Mouse (Mus musculus) liver, embryonic 11.5 days (tissue): ENCODE results near the gene Upf1. TPM values are rescaled to one million over a fixed set of nuclear protein-coding genes. Genes with fewer than 3 reads are reported as not detected.

Experiments
- ATAC-seq: fragments of 200-750 bp; cut with Nextera tagmentation; replicated peaks from 2 replicates; pipeline ENCODE4 v1.8.0; 2017; ENCODE audit warnings: moderate number of reproducible peaks, mild to moderate bottlenecking, moderate TSS enrichment, moderate library complexity; ENCODE audit not compliant: low FRiP score
- DNase-seq: peaks from one replicate; pipeline ENCODE4 v3.0.0-alpha.2; 2017; ENCODE audit warnings: low spot score
- H3K27ac ChIP-seq: fragments of 300-500 bp; sonication (generic); 2 replicates; pipeline ENCODE4 v1.5.1; 2014; ENCODE audit warnings: mild to moderate bottlenecking, low read depth, low read length, control low read depth
- H3K27me3 ChIP-seq: fragments of 300-500 bp; sonication (generic); replicated peaks from 2 replicates; pipeline ENCODE4 v1.6.1; 2014; ENCODE audit warnings: low read length, mixed read lengths; ENCODE audit not compliant: control insufficient read depth, insufficient read depth
- H3K36me3 ChIP-seq: fragments of 300-500 bp; sonication (generic); 2 replicates; pipeline ENCODE4 v1.6.1; 2014; ENCODE audit warnings: mild to moderate bottlenecking, low read length, moderate library complexity, mixed read lengths; ENCODE audit not compliant: control insufficient read depth, insufficient read depth
- H3K4me1 ChIP-seq: fragments of 300-500 bp; sonication (generic); replicated peaks from 2 replicates; pipeline ENCODE4 v1.6.1; 2014; ENCODE audit warnings: low read length, mixed read lengths; ENCODE audit not compliant: control insufficient read depth, insufficient read depth
- H3K4me2 ChIP-seq: fragments of 300-500 bp; sonication (generic); 2 replicates; pipeline ENCODE4 v1.6.1; 2014; ENCODE audit warnings: mild to moderate bottlenecking, control low read depth, moderate library complexity
- H3K4me3 ChIP-seq: fragments of 300-500 bp; sonication (generic); 2 replicates; pipeline ENCODE4 v1.5.1; 2014; ENCODE audit warnings: low read depth, low read length, control low read depth
- H3K9ac ChIP-seq: fragments of 300-500 bp; sonication (generic); 2 replicates; pipeline ENCODE4 v1.6.1; 2014; ENCODE audit warnings: low read depth, low read length, control low read depth
- H3K9me3 ChIP-seq: fragments of 300-500 bp; sonication (generic); 2 replicates; pipeline ENCODE4 v1.6.1; 2016; ENCODE audit warnings: low read length, inconsistent platforms, mixed read lengths; ENCODE audit not compliant: control insufficient read depth
- WGBS: fragments of 180-500 bp; shearing (Covaris S2); extraction: QIAGEN DNeasy Blood & Tissue Kit; methylation state at CpG from one replicate; pipeline ENCODE4 v1.1.7; 2014; 5-methylcytosine and 5-hydroxymethylcytosine counted together
- polyA plus RNA-seq: library from polyadenylated mRNA; unstranded; fragments of >200 nt; fragmentation: Nextera tagmentation; extraction: Ambion mirVana; gene quantifications from 2 replicates; pipeline ENCODE4 v1.2.1, GENCODE M21; 2014

Gene Upf1
- polyA plus RNA-seq, 1 experiment from 2014 or later: 23.7 TPM

DNA sequence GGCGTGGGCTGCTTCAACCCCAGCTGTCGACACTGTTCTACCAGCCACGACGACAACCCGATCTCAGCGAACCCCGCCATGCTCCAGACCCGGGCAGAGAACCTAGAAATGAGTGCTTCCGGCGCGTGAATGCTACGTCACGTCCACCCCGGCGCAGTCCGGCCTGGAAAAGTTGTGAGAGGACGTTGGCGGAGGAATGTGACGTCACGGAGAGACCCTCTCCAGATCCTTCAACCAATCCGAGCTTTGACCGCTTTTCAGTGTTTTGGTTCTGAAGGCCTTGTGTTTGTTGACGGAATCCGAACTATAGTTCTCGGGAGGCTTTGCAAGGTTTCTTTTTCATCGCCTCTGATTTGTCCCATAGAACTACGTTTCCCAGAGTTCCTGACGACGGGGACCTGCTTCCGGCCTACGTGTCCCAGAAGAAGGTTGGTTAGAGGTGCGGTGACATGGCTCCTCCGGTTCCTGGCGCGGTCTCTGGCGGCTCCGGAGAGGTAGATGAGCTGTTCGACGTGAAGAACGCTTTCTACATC is 50.7 kb downstream of the Upf1 start, which contains the start of the genes Ddx49 and Cope:
Ddx49 (minus strand) TSS at position 132 of the 533 bp plus-strand sequence.
Cope (plus strand) TSS at position 161 of the 533 bp plus-strand sequence.
- Histone ChIP-seq H3K4me2 (peak within 1 kb of the TSS; percentile 93), H3K9me3 (no peaks in the 10 kb centered on the region), H3K36me3 (peaks cover 24% of the 10 kb centered on the region), H3K4me3 (peak within 1 kb of the TSS; percentile 93), H3K27me3 (no peaks in the 10 kb centered on the region), H3K9ac (peak within 1 kb of the TSS; percentile 90), H3K27ac (peak within 1 kb of the TSS; percentile 51), H3K4me1 (peaks cover 11% of the 10 kb centered on the region)
- peak; percentile 94 for DNase-seq
- ATAC-seq: peak; percentile 89
- under 1% methylated on average over 40 of the region's 40 CpGs for WGBS

DNA sequence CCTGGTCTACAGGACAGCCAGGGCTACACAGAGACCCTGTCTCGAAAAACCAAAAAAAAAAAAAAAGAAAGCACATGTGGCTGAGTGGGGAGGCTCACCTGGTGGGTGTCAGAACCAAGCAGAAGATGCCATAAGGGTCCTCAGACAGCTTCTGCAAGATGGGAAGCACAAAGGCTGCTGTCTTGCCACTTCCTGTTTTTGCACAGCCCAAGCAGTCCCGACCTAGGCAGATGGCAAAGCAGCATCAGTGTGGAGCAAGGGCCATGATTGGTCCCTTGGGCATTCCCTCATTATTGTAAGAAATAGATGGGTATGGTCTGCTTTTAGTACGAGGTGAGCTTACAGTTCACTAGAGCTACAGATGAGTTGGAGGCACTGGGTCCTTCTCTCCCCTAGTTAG is 52.2 kb downstream of the Upf1 start:
- no peak overlapping the region for H3K27ac ChIP-seq
- no peaks in the 10 kb centered on the region for H3K9me3 ChIP-seq
- WGBS: 70% methylated on average over 3 of the region's 3 CpGs
- ATAC-seq: no peak
- peak overlapping the region; percentile 93; the same call in 1 of the 2 replicates for H3K4me3 ChIP-seq
- peaks cover 23% of the 10 kb centered on the region for H3K36me3 ChIP-seq
- peak overlapping the region; percentile 93 for H3K4me2 ChIP-seq
- no peak for DNase-seq
- H3K9ac ChIP-seq: no peak overlapping the region
- H3K4me1 ChIP-seq: peaks cover 11% of the 10 kb centered on the region
- H3K27me3 ChIP-seq: no peaks in the 10 kb centered on the region

DNA sequence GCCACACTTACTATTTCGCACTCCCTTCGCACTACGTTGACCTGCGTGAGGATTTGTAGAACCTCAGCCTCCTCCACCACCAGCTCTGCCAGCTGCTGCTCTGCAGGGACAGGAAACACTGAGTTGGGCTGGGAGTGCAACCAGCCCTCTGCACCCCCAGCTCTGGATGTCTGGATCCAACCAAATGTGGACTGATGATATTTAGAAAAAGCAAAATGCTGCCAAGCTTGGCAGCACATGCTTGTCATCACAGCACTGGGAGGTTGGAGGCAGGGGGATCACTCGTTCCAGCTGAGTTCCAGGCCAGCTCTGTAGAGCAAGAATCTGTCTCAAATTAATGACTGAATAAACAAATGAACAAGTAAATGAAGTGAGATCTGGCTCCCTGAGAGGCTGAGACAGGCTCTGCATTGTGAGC is 59.1 kb downstream of the Upf1 start:
- H3K27me3 ChIP-seq: no peaks in the 10 kb centered on the region
- no peak overlapping the region for H3K9ac ChIP-seq
- no peak overlapping the region for H3K27ac ChIP-seq
- no peak overlapping the region for H3K4me2 ChIP-seq
- no peaks in the 10 kb centered on the region for H3K9me3 ChIP-seq
- H3K36me3 ChIP-seq: peaks cover 65% of the 10 kb centered on the region
- no peak for DNase-seq
- no peaks in the 10 kb centered on the region for H3K4me1 ChIP-seq
- H3K4me3 ChIP-seq: no peak overlapping the region
- no peak for ATAC-seq
- 79% methylated on average over 5 of the region's 5 CpGs for whole genome bisulfite sequencing

DNA sequence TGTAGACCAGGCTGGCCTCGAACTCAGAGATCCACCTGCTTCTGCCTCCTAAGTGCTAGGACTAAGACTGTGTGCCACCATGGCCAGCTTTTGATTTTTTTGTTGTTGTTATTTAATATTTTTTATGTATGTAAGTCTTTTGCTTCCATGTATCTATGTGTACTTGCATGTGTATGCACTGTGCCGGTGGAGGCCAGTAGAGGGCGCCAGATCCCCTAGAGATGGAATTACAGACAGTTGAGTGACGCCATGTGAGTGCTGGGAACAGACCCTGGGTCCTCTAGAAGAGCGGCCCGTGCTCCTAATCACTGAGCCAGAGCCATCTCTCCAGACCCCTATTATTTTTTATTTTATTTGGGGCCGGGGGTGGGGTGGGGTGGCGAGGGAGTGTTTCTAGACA is 66.3 kb downstream of the Upf1 start:
- Histone ChIP-seq H3K4me3 (no peak overlapping the region), H3K9me3 (no peaks in the 10 kb centered on the region), H3K9ac (no peak overlapping the region), H3K4me2 (no peak overlapping the region), H3K27ac (no peak overlapping the region), H3K36me3 (peaks cover 45% of the 10 kb centered on the region), H3K27me3 (no peaks in the 10 kb centered on the region), H3K4me1 (peaks cover 5% of the 10 kb centered on the region)
- 81% methylated on average over 8 of the region's 8 CpGs for WGBS
- ATAC-seq (no peak), DNase-seq (no peak)

DNA sequence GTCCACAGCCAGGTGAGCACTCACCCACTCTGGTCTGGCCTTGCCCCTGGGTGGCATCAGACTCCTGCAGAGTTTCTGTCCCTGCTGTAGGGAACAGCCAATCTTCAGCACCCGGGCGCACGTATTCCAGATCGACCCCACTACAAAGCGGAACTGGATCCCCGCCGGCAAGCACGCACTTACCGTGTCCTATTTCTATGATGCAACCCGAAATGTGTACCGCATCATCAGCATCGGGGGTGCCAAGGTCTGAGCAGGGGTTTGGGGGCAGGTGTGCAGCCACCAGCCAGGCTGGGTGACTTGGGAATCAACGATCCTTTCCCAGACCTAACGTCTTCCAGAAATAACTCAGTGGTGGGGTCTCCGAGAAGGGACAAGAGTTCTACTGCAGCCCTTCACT is 67.8 kb downstream of the Upf1 start:
- Histone ChIP-seq H3K27me3 (no peaks in the 10 kb centered on the region), H3K27ac (no peak overlapping the region), H3K9me3 (no peaks in the 10 kb centered on the region), H3K4me2 (no peak overlapping the region), H3K36me3 (peaks cover 34% of the 10 kb centered on the region), H3K4me3 (no peak overlapping the region), H3K4me1 (peaks cover 17% of the 10 kb centered on the region), H3K9ac (no peak overlapping the region)
- WGBS: 93% methylated on average over 15 of the region's 15 CpGs
- ATAC-seq: no peak
- DNase-seq: no peak

DNA sequence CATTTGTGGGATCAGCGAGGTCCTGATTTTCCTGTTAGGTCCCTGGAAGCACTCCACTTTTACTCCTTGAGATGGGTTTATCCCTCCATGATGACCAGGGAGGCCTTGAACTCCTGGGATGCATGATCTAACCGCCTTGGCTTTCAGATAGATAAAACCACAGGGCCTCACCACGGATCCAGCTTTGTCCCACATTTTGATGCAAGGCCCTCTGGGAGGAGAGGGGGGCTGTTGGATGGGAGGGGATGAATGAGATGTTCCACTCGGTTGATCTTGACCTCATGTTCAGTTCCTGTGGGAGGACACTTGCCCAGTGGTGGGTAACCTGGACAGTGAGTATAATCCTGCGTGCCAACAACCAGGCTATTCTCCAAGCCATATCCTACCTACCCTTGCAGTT is 68.7 kb downstream of the Upf1 start:
- Histone ChIP-seq H3K4me2 (no peak overlapping the region), H3K27me3 (no peaks in the 10 kb centered on the region), H3K9me3 (no peaks in the 10 kb centered on the region), H3K36me3 (peaks cover 29% of the 10 kb centered on the region), H3K4me1 (peaks cover 18% of the 10 kb centered on the region), H3K27ac (no peak overlapping the region), H3K4me3 (no peak overlapping the region; the same call in 1 of the 2 replicates), H3K9ac (no peak overlapping the region)
- ATAC-seq (no peak), DNase-seq (no peak)
- 68% methylated on average over 5 of the region's 5 CpGs for WGBS

DNA sequence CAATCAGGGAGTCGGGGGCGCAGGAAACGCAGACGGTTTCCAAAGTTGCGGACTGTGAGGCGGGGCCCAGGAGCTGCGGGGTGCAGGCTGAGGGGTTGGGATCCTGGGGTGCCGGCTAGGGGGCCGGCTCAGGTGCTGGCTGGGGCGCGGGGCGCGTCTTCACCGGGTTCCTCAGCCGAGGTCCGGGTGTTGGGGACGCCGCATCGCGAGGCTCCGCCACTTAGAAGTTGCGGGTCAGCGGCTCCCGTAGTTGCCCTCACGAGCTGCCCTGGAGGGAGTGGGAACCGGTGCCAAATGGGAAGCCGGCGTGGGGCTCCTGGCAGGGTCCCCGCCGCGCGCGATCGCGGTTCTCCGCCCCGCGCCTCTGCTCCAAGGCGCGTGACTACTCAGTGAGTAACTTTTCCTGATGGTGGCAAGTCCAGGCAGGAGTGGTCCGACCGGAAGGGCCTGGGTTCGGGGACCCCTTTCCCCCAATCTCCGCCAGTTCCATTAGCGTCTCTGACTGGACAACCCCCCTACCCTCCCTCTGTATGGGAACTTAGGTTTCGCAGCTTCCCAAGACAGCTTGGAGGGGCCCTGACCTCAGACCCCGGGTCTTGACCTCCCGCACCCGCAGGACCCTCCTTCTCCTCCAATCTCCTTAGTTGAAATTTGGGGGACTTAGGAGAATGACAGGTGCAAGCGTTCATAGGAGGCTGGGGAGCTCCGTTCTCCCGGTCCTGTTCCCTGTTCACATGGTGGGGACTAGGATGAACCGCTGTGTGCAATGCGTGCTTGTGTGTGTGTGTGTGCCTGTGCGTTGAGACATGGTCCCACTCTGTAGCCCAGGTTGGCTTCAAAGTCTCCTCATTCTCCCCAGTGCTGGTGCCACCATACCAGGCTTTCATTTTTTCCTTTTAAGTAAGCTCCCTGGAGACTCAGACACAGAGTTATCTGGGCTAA is 69.7 kb downstream of the Upf1 start:
- DNase-seq (peak; percentile 51), ATAC-seq (peak; percentile 37)
- 2% methylated on average over 55 of the region's 55 CpGs for WGBS
- peaks cover 25% of the 10 kb centered on the region for H3K36me3 ChIP-seq
- H3K4me2 ChIP-seq: peak overlapping the region; percentile 88
- peak overlapping the region; percentile 72 for H3K4me3 ChIP-seq
- H3K9me3 ChIP-seq: no peaks in the 10 kb centered on the region
- peak overlapping the region; percentile 86 for H3K9ac ChIP-seq
- peak overlapping the region; percentile 65 for H3K27ac ChIP-seq
- no peaks in the 10 kb centered on the region for H3K27me3 ChIP-seq
- H3K4me1 ChIP-seq: peaks cover 26% of the 10 kb centered on the region

DNA sequence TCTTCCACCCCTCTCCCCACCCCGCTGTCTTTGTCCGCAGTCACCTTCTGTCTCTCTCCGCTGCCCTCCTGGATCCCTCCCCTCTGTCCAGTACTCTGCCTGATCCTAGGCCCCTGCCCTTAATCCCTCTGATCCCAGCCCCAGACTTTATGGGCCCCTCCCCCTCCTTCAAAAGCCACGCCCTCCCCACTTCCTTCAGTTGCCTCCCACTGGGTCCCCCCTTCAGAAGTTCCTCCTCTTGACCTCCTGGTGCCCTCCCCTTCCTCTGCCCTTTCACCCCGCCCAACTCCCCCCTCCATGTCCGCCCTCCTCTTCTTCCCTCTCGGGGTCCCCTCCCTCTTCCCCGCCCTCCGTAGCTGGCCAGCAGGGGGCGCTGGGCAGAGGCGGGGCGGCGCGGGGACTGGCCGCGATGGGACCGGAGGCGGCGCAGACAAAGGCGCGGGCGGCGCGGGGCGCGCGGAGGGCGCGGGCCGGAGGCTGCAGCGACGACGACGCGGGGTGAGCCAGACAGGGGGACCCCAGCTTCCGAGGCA is 70.4 kb downstream of the Upf1 start, which contains the start of gene Homer3:
Homer3 (plus strand) TSS at position 225 of the 533 bp plus-strand sequence.
- peak within 1 kb of the TSS; percentile 86 for H3K9ac ChIP-seq
- H3K27ac ChIP-seq: peak within 1 kb of the TSS; percentile 65
- H3K4me1 ChIP-seq: peaks cover 33% of the 10 kb centered on the region
- peak within 1 kb of the TSS; percentile 72 for H3K4me3 ChIP-seq
- H3K4me2 ChIP-seq: peak within 1 kb of the TSS; percentile 88
- H3K9me3 ChIP-seq: no peaks in the 10 kb centered on the region
- H3K27me3 ChIP-seq: no peaks in the 10 kb centered on the region
- H3K36me3 ChIP-seq: peaks cover 23% of the 10 kb centered on the region
- DNase-seq (peak; percentile 94), ATAC-seq (peak; percentile 85)
- WGBS: 1% methylated on average over 35 of the region's 36 CpGs
